Mouse (Mus musculus) brain, embryonic 18.5 days (tissue): ENCODE measurements around the gene Tmcc3.

Experiments used
- DNase-seq: peaks from one replicate; pipeline ENCODE4 v3.0.0-alpha.2; 2012; ENCODE audit warnings: low read depth, low spot score

The Tmcc3 gene

DNA sequence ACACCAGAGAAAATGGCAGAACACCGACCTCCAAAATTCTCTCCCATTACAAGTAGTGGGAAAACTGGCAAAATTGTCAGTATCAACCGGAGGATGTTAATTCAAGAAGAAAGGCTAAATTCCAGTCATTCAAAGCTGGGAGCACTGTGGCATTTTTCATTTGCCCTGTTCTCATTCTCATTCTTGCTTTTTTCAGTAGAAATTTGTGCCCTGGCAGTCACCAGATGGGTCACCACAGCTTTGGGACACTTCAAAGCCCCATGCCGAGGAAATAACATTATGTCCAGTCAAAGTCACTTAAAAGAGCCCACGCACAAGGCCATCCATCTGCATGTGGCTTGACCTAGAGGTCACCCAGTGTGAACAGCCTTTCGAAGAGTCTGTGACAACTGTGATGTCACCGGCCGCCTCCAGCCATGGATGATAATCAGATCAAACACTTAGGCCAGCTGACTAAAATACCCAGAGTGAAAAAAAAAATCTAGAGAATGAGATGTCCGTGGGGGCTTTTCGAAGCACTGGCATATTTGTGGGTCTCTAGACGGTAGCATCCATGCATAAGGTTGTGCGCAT, 319.9 kb downstream of the Tmcc3 start:
- no peak for DNase-seq

- no peak for DNase-seq
Observed at GRCm38 (mm10) chr10:94632245-94632644, 320.5 kb downstream of the Tmcc3 start.

- no peak for DNase-seq
Observed at GRCm38 (mm10) chr10:94638599-94638998, 326.9 kb downstream of the Tmcc3 start.

DNA sequence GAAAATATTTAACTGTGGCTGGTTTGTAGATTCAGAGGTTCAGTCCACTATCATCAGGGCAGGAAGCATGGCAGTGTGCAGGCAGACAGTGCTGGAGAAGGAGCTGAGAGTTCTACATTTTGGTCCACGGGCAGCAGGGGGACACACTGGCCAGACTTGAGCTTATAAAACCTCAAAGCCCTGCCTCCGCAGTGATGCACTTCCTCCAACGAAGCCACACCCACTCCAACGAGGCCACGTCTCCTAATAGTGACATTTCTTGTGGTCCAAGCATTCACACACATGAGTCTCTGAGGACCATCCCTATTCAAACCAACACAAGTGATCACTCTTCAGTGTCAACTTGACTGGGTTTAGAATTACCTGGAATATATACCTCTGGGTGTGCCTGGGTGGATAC, 327.5 kb downstream of the Tmcc3 start:
- no peak for DNase-seq

GRCm38 (mm10) chr10:94640067-94640466, 328.3 kb downstream of the Tmcc3 start:
- DNase-seq, result no peak
